Mouse (Mus musculus) testis, adult 2 months (tissue): ENCODE results near the gene E130309D02Rik.
A peak's percentile ranks its signal among the peaks of the same experiment; 100 is the strongest.

Source experiments
- CTCF ChIP-seq: fragments of 200-500 bp; IDR thresholded peaks from 2 replicates; pipeline ENCODE4 v1.5.1; 2012; ENCODE audit warnings: low read depth, mild to moderate bottlenecking, inconsistent platforms, low read length, moderate library complexity; ENCODE audit not compliant: control insufficient read depth, insufficient read depth, insufficient replicate concordance
- POLR2A ChIP-seq: fragments of 200-500 bp; IDR thresholded peaks from 2 replicates; pipeline ENCODE4 v1.6.1; 2012; ENCODE audit warnings: low read depth, mild to moderate bottlenecking, inconsistent platforms, low read length, moderate library complexity; ENCODE audit not compliant: control insufficient read depth

- TF ChIP-seq POLR2A, result 0 out of 2 replicates have a peak, but pooled peaks have one; percentile 9
- no peak for TF ChIP-seq CTCF
Observed at GRCm38 (mm10) chr5:143253186-143253880, 61.8 kb downstream of the E130309D02Rik start.
